Mouse (Mus musculus) left cerebral cortex, adult 6 months (tissue): ENCODE results near the gene Pygo2. TPM values are rescaled to one million over a fixed set of nuclear protein-coding genes. Genes with fewer than 3 reads are reported as not detected.

ENCODE experiments used
- long read RNA-seq, 2 experiments: library from polyadenylated mRNA; unstranded; transcript quantifications; one replicate each; pipeline ENCODE4 v2.0.0; 2019 to 2020
- polyA plus RNA-seq: library from polyadenylated mRNA; unstranded; fragments of <200 nt; fragmentation: Nextera tagmentation; gene quantifications from 2 replicates; pipeline ENCODE4 v1.2.3, GENCODE M21; 2021

The Pygo2 gene
- 5.5 and 11.4 TPM in 2 replicates for polyA plus RNA-seq
- long read RNA-seq, experiment 1, transcript Pygo2-201 (3 exons, 3,198 nt): major isoform, 18 of 41 reads
- long read RNA-seq, experiment 1, partial matches to known transcripts: 18 of 41 reads
- long read RNA-seq, experiment 1, other reads (novel, unspliced or antisense): 2 of 41 reads
- long read RNA-seq, experiment 2, partial matches to known transcripts: 0 of 15 reads
- long read RNA-seq, experiment 2, other reads (novel, unspliced or antisense): 12 of 15 reads

DNA sequence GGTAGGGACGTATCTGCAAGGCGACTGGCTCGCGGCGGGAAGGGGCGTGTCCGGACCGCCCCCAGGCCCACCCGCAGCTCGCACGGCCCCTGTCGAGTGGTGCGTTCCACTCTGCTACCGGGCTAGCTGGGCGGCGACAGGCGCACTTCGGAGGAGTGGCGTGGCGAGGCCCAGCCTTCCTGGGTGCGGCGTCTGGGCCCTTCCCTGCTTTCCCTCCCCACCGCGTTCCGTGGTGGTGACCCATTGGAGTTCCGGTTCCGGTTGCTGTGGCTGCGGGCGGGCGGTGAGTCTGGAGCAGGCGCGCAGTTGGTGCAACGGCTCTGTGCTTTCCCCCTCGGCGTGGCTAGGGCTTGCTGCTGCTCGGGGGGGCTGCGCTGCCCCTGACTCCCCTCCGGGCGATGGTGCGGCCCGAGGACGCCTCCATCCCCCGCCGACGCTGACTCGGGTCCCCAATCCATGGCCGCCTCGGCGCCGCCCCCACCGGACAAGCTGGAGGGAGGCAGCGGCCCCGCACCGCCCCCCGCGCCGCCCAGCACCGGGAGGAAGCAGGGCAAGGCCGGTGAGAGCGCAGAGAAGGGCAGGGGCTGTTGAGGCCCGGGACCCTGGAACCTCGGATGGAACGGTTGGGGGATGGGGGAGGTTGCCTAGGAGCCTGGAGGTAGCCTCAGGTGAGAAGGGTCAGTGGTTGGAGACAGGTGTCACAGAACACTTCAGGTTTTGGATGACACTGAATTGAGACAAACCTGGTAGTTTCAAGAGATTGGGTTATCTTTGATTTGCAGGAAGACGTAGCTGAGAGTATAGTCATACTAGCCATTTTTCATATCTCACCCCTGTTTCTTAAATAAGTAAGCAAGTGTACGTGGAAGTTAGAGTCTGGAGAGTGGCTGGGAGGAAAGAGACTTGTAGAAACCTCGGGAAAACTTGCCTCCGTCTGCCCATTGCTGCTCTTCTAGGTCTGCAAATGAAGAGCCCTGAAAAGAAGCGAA lies at the start of gene Pygo2:
TSS of gene Pygo2 (plus strand) at position 44 of the 989 bp plus-strand sequence.

DNA sequence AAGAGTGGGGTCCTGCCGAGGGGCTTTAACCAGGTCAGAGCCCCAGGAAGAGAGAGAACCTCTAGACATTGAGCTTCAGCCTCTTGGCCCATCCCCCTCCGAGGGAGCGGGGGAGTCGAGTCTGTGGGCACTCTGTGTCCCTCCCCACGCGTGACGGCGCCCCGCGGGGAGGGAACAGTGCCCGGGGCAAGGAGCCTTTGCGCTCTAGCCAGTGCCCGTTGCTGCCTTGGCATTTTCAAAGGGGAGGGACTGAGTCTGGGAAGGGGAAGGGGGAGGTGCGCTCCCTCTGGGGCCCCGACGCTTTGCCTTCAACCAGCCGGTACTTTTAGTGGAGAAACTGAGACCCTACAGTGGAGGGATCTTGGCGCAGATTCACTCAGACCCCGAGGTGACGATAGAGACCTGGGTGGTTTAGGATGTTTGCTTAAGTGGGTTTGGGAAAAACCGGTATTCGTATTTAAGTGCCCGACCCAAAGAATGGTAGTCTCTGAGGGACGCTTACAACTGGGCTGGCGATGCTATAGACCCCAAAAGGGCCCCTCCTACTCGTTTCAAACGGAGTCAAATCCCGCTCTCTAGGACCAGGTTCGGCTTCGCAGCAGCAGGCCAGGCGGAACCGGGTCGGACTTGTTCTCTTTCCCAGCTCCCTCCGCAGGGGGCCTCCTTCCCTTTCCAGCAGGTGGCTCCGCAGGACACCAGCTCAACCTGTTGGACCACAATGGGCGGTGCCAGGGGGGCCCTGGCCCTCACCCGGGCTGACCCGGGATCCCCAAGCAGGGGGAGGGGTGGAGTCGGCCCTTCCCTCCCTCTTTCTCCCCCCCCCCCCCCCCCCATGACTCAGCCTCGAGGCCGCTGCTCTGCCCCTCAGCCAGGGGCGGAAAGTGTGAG lies 35.8 kb upstream of the Pygo2 start, which contains the start of gene Zbtb7b:
TSS of gene Zbtb7b (minus strand) at position 771 of the 888 bp plus-strand sequence.

DNA sequence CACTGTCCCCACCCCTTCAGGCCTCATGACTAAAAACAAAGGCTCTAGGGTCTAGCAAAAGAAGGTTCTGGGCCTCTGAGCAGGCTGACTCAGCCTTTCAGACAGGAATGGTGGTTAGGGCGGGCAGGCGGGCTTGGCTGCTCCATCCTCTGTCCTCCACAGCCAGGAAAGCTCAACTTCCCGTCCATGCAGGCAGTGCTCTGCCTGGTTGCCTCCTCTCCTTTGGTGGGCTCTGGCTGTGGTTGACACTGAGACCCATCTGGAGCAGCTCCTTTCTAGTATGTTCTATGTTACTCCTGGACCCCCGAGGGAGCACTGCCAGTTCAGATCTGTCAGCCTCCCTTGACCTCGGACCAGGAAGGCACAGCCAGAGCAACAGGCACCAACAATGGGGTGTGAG lies 27.3 kb upstream of the Pygo2 start, which contains the start of gene Lenep:
TSS of gene Lenep (minus strand) at position 101 of the 400 bp plus-strand sequence.

DNA sequence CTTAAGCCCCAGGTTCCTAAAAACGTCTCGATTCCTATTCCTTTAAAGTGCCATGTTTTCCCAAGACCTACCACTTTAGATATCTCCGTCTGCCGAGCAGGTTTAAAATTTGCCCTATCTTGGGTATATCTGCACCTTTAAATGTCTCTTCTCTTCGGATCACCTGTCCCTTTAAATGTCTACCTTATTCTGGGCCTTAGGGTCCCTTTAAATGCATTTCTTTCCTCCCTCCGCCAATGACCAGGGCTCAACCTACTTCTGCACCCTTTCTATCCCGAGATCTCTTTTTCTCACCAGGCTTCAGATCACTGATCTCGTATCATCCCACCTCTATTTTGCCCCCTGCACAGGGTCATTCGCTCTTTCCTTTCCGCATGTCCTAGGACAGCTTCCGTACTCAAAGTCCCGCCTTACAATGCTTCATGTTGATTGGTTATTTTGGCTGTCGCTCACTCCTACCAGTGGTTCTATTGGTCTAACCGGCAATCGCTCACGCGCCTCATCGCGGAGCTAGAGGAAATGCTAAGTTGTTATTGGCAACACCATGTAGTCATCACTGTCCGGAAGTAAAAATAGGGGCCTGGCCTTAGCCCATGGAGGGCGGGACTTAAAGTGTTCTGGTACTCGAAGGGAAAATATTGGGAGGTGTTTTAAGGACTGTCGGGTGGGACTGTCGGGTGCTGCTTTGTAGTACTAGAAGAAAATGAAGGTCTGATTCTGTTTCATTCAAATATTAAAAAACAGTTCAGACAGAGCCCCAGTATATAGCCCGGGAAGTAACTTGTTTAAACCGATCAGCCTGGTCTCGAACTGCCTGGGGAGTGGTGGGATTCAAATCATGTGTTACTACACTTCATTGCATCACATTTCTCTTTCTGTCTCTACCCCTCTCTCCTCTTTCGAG lies 18.3 kb upstream of the Pygo2 start, which contains the start of gene Flad1:
TSS of gene Flad1 (minus strand) at position 381 of the 904 bp plus-strand sequence.

DNA sequence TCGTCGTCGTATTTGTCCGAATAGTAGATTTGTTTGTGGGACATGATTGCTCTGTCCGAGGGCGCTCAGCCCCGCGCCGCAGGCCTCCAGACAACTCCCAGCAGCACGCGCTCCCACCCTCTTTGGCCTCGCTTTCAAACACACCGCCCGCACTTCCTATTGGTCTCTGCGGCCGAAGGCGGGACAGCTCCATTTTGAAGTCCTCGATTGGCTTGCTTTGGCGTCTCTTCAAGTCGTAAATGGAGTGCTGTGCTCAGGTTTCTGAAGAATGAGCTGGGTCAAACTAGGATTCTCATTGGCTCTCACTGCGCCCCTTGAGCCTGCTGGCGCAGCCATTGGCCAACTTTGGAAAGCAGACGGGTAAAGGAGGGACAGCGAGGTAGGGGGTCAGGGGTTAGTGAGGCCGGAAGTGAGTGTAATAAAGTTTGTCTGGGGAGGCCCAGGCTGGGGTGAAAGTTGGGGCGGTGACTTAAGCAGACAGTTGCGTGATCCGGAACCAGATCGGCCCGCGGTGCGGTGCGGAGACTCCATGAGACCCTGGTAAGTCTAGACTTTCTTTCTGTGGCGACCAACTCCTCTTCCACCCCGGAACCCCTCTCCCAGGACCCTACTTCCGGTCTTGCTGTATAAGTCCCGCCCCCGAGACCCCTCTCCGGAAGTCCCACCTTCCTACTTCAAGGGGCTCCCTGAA lies 11.7 kb upstream of the Pygo2 start, which contains the start of the genes Cks1b and Shc1:
TSS of gene Cks1b (minus strand) at position 214 of the 691 bp plus-strand sequence.
TSS of gene Shc1 (plus strand) at position 274 of the 691 bp plus-strand sequence.

DNA sequence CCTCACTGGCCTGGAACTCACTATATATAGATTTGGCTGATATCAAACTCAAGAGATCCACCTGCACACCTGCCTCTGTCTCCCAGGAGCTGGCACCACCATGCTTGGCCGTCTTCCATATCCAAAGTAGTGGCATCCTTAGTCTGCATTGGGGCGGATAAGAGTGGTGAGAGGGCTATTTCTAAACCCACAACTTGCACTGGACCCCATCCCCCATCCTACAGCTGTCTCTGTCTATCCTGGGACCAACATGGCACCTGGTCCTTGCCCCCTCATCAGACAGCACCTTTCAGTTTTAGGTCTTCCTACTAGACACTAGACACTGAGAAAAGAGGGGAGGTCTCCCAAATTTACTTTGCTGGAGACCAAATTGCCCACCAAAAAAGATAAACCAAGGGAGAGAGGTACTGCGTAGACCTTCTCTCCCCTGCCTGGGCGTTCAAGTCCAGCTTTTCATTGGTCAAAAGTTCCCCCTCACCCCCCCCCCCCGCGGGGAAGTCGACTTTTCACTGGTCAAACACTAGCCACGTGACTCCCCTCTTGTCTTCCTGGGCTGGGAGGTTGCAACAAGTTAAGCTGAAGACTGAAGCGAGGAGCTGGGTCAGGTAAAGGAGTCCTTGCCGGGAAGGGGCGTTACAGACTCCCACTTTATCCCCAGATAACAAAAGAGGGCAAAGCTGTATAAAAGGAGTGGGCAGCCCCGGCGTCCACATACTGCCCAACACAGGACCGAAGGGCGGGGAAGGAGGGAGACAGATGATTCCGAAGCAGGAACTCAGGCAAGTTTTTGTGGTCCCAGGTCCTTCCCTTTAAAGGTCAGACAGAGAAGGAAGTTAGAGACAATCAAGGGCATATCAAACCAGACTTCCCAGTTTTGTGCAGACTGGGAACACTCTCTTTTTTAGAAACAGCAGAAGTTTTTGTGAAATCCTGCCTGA lies 6.4 kb downstream of the Pygo2 start, which contains the start of gene Pbxip1:
TSS of gene Pbxip1 (plus strand) at position 531 of the 938 bp plus-strand sequence.

DNA sequence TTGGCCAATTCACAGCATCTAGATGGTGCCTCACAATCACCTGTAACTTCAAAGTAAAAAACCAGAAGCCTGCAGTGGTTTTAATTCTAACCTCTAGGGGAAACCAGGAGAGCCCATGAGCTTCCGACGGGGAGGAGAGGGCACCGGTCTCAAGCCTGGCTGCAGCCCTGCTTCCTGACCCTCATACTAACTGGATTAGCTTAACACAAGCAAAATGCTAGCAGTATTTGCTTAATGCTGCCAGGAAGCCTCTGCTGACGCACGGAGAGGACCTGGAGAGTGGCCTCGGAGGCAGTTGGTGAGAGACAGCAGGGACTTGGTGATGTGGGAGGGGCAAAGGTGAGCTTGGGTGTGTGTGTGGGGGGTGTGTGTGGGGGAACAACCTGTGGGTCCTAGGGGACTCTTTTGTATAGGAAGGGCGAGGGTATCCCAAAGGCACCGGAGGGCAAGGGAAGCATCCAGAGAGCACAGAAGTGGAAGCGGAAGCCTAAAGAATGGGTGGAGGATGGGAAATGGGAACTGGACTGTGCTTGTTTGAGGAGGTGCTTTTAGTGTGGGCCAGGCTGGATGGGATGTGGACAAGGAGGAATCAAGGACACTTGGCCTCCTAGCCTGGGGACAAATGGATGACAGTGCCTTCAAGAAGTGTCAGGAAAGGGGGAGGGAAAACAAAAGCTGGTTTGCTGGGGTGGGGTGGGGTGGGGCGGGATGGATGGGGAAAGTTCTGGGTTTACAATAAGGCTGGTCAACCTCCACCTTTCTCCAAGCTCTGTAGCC lies 24.6 kb downstream of the Pygo2 start, which contains the start of gene Pmvk:
TSS of gene Pmvk (plus strand) at position 141 of the 777 bp plus-strand sequence.

Other genes starting within 250 kb of the Pygo2 start
- gene Fam189b, start 247.1 kb upstream of the Pygo2 start, polyA plus RNA-seq: 8.2 and 15.5 TPM in 2 replicates
- 24.1 and 25.8 TPM in 2 replicates for gene Gba, start 227.3 kb upstream of the Pygo2 start, polyA plus RNA-seq
- 8.3 and 12.0 TPM in 2 replicates for gene Thbs3, start 215.0 kb upstream of the Pygo2 start, polyA plus RNA-seq
- 121 and 135 TPM in 2 replicates for gene Mtx1, start 203.1 kb upstream of the Pygo2 start, polyA plus RNA-seq
- 0.20 and 0.34 TPM in 2 replicates for gene Muc1, start 201.2 kb upstream of the Pygo2 start, polyA plus RNA-seq
- gene Krtcap2, start 184.2 kb upstream of the Pygo2 start, polyA plus RNA-seq: 209 and 223 TPM in 2 replicates
- gene Trim46, start 183.9 kb upstream of the Pygo2 start, polyA plus RNA-seq: 23.1 and 27.4 TPM in 2 replicates
- 276 and 277 TPM in 2 replicates for gene Dpm3, start 170.9 kb upstream of the Pygo2 start, polyA plus RNA-seq
- gene Slc50a1, start 159.6 kb upstream of the Pygo2 start, polyA plus RNA-seq: 48.6 and 65.6 TPM in 2 replicates
- 11.1 and 12.0 TPM in 2 replicates for gene Efna1, start 149.1 kb upstream of the Pygo2 start, polyA plus RNA-seq
- 5.6 and 31.3 TPM in 2 replicates for gene Efna3, start 107.2 kb upstream of the Pygo2 start, polyA plus RNA-seq
- 0.30 and 0.44 TPM in 2 replicates for gene Efna4, start 92.2 kb upstream of the Pygo2 start, polyA plus RNA-seq
- 21.3 and 43.1 TPM in 2 replicates for gene Adam15, start 80.2 kb upstream of the Pygo2 start, polyA plus RNA-seq
- gene Dcst2, start 68.2 kb upstream of the Pygo2 start, polyA plus RNA-seq: not detected in 2 replicates
- 1.9 and 2.3 TPM in 2 replicates for gene Dcst1, start 65.0 kb upstream of the Pygo2 start, polyA plus RNA-seq
- 0.49 and 1.2 TPM in 2 replicates for gene Zbtb7b, start 35.4 kb upstream of the Pygo2 start, polyA plus RNA-seq
- not detected in 2 replicates for gene Lenep, start 27.4 kb upstream of the Pygo2 start, polyA plus RNA-seq
- gene Flad1, start 18.3 kb upstream of the Pygo2 start, polyA plus RNA-seq: 22.6 and 32.3 TPM in 2 replicates
- gene Cks1b, start 11.8 kb upstream of the Pygo2 start, polyA plus RNA-seq: 8.9 and 10.6 TPM in 2 replicates
- 4.1 and 4.9 TPM in 2 replicates for gene Shc1, start 11.8 kb upstream of the Pygo2 start, polyA plus RNA-seq
- 15.4 and 16.1 TPM in 2 replicates for gene Pbxip1, start 6.5 kb downstream of the Pygo2 start, polyA plus RNA-seq
- gene Pmvk, start 24.3 kb downstream of the Pygo2 start, polyA plus RNA-seq: 66.6 and 78.2 TPM in 2 replicates
- 2.5 and 4.1 TPM in 2 replicates for gene Kcnn3, start 90.0 kb downstream of the Pygo2 start, polyA plus RNA-seq